9 mouse cellular contexts compared by ENCODE assay signal in genomic region chr10:107662372-107663065, GRCm38 (mm10). TPM values are rescaled to one million over a fixed set of nuclear protein-coding genes. Genes with fewer than 3 reads are reported as not detected.
DNase-seq lines count a peak whose midpoint lies in the region; ATAC-seq and TF ChIP-seq lines count a peak whose summit lies in the region.
"Had no signal": no experiment of that assay in that cellular context is flagged by ENCODE, and none has a peak within 500 bp of the region (broad histone marks: within the 10 kb centered on the region; RNA-seq: fewer than 3 reads in every experiment).

No protein-coding gene starts in this region.

- no peaks in the 10 kb centered on the region for H3K36me3 ChIP-seq in midbrain, postnatal 0 days (ENCODE audit: insufficient read depth, low read length)

- no peaks in the 10 kb centered on the region for H3K27me3 ChIP-seq in midbrain, postnatal 0 days (ENCODE audit: insufficient read depth, low read length)

- no peak overlapping the region for H3K27ac ChIP-seq in midbrain, postnatal 0 days (ENCODE audit: low read depth, low read length)

- H3K9ac ChIP-seq in midbrain, postnatal 0 days (replicated peaks; ENCODE audit: low read length, poor library complexity, severe bottlenecking), result no peak overlapping the region

- H3K4me1 ChIP-seq in midbrain, postnatal 0 days (ENCODE audit: insufficient read depth, low read length), result no peaks in the 10 kb centered on the region

- TF ChIP-seq CTCF in midbrain, postnatal 0 days (IDR thresholded peaks at IDR 0.05), result no peak

- DNase-seq in adrenal gland, adult 2 months, result peak; percentile 9
- DNase-seq in adrenal gland, postnatal 4 days (ENCODE audit: low spot score in 2 of 2), result no peak
- DNase-seq in urinary bladder, postnatal 14 days (ENCODE audit: low spot score), result peak; percentile 53
- DNase-seq in urinary bladder, adult 2 months (ENCODE audit: low spot score), result no peak
- peak; percentile 43 for DNase-seq in layer of hippocampus, adult 9-11 months
- DNase-seq in midbrain, postnatal 0 days (ENCODE audit: low spot score), result peak; percentile 70

- peak; percentile 77 for ATAC-seq in midbrain, postnatal 0 days (ENCODE audit: low FRiP score)
- no peak for ATAC-seq in inflammation-experienced regulatory T-cells, adult 6 months
- no peak for ATAC-seq in megakaryocyte progenitor cell, adult 5-6 weeks (replicated peaks; ENCODE audit: poor library complexity)

- WGBS in midbrain, postnatal 0 days, result 35% methylated on average over 5 of the region's 5 CpGs

- H3K4me3 ChIP-seq in midbrain, postnatal 0 days (ENCODE audit: low read depth, low read length), result no peak overlapping the region

- 0 out of 2 replicates have a peak, but pooled peaks cover 2% of the 10 kb centered on the region for H3K9me3 ChIP-seq in midbrain, postnatal 0 days (ENCODE audit: low read length)

- no peak overlapping the region for H3K4me2 ChIP-seq in midbrain, postnatal 0 days (ENCODE audit: low read depth, low read length, poor library complexity, severe bottlenecking)

RNA-seq across cellular contexts. Expression of gene Ptprq, which starts 57.3 kb away (rescaled TPM):
- under 1 TPM; 0.17 to 0.32 TPM for total RNA-seq in adrenal gland, adult 2 months (2021)
- 0.02 TPM in 1 of 2 replicates, not detected in the other for polyA plus RNA-seq in adrenal gland, adult 2 months (2012; rRNA removed)
- under 1 TPM; 0.14 to 0.20 TPM for total RNA-seq in adrenal gland, postnatal 4 days (2021)
- polyA plus RNA-seq in urinary bladder, adult 2 months (2012; rRNA removed), result 0.19 and 0.22 TPM in 2 replicates
- 0.38 and 0.66 TPM in 2 replicates for total RNA-seq in midbrain, postnatal 0 days (2014; rRNA removed)
- 0.04 and 0.09 TPM in 2 replicates for polyA plus RNA-seq in midbrain, postnatal 0 days (2015; fragmentation: Nextera tagmentation; extraction: Ambion mirVana)
- polyA plus RNA-seq in inflammation-experienced regulatory T-cells, adult 6 months (2017; shearing (Covaris generic)), result not detected
- total RNA-seq in megakaryocyte progenitor cell, adult 5-6 weeks (2015), result not detected in 2 replicates
- not detected in 2 replicates for total RNA-seq in megakaryocyte progenitor cell, adult 5-6 weeks (2017)
- total RNA-seq: hematopoietic stem cell, adult 5-6 weeks had no signal

Comparison
In these comparisons a context has a peak if more than half of its experiments do, and no peak if none do; other contexts are left out.
1. DNase-seq: peak in adrenal gland, adult 2 months (single experiment), urinary bladder, postnatal 14 days (single experiment), layer of hippocampus, adult 9-11 months (single experiment) and midbrain, postnatal 0 days (single experiment); none in adrenal gland, postnatal 4 days (0 of 2) and urinary bladder, adult 2 months (single experiment).